Mouse (Mus musculus) stomach, embryonic 14.5 days (tissue): ENCODE data around the gene Tnrc18. TPM values are rescaled to one million over a fixed set of nuclear protein-coding genes. Genes with fewer than 3 reads are reported as not detected.

Experiments used
- ATAC-seq: fragments of 200-750 bp; cut with Nextera tagmentation; 2 replicates; pipeline ENCODE4 v1.8.0; 2017; ENCODE audit warnings: low read depth, moderate TSS enrichment; ENCODE audit not compliant: insufficient number of reproducible peaks, insufficient read depth, low FRiP score
- H3K27ac ChIP-seq: fragments of 300-500 bp; sonication (generic); 2 replicates; pipeline ENCODE4 v1.5.1; 2014; ENCODE audit warnings: mild to moderate bottlenecking, low read length, moderate library complexity, mixed read lengths
- H3K27me3 ChIP-seq: fragments of 300-500 bp; sonication (generic); 2 replicates; pipeline ENCODE4 v1.6.1; 2014; ENCODE audit warnings: low read length, control low read depth, mixed read lengths; ENCODE audit not compliant: control insufficient read depth, insufficient read depth
- H3K36me3 ChIP-seq: fragments of 300-500 bp; sonication (generic); 2 replicates; pipeline ENCODE4 v1.6.1; 2014; ENCODE audit warnings: mild to moderate bottlenecking, control low read depth, low read length, moderate library complexity, mixed read lengths; ENCODE audit not compliant: control insufficient read depth, insufficient read depth
- H3K4me1 ChIP-seq: fragments of 300-500 bp; sonication (generic); 2 replicates; pipeline ENCODE4 v1.6.1; 2014; ENCODE audit warnings: low read length, control low read depth, mixed read lengths; ENCODE audit not compliant: control insufficient read depth, insufficient read depth
- H3K4me2 ChIP-seq: fragments of 300-500 bp; sonication (generic); replicated peaks from 2 replicates; pipeline ENCODE4 v1.6.1; 2014; ENCODE audit warnings: low read depth, low read length, control low read depth
- H3K4me3 ChIP-seq: fragments of 300-500 bp; sonication (generic); 2 replicates; pipeline ENCODE4 v1.5.1; 2014; ENCODE audit warnings: low read depth, low read length, control low read depth
- H3K9ac ChIP-seq: fragments of 300-500 bp; sonication (generic); replicated peaks from 2 replicates; pipeline ENCODE4 v1.6.1; 2014; ENCODE audit warnings: low read depth, mild to moderate bottlenecking, control low read depth, low read length, moderate library complexity, mixed read lengths
- H3K9me3 ChIP-seq: fragments of 300-500 bp; sonication (generic); 2 replicates; pipeline ENCODE4 v1.6.1; 2016; ENCODE audit warnings: low read depth, low read length, control low read depth; ENCODE audit not compliant: control insufficient read depth
- WGBS: fragments of 180-500 bp; shearing (Covaris S2); extraction: QIAGEN DNeasy Blood & Tissue Kit; methylation state at CpG from one replicate; pipeline ENCODE4 v1.1.7; 2014; 5-methylcytosine and 5-hydroxymethylcytosine counted together
- polyA plus RNA-seq: library from polyadenylated mRNA; unstranded; fragments of >200 nt; fragmentation: Nextera tagmentation; extraction: Ambion mirVana; gene quantifications from 2 replicates; pipeline ENCODE4 v1.2.1, GENCODE M21; 2014

Gene Tnrc18
- polyA plus RNA-seq, 1 experiment from 2014 or later: 36.0 TPM

GRCm38 (mm10) chr5:142724265-142724664 is 93.2 kb downstream of the Tnrc18 start:
- no peaks in the 10 kb centered on the region for H3K27me3 ChIP-seq
- 88% methylated on average over 7 of the region's 7 CpGs for WGBS
- H3K36me3 ChIP-seq: peaks cover 36% of the 10 kb centered on the region
- no peaks in the 10 kb centered on the region for H3K4me1 ChIP-seq
- H3K9ac ChIP-seq: no peak overlapping the region
- ATAC-seq: no peak
- H3K27ac ChIP-seq: no peak overlapping the region
- no peak overlapping the region for H3K4me3 ChIP-seq
- no peaks in the 10 kb centered on the region for H3K9me3 ChIP-seq
- H3K4me2 ChIP-seq: no peak overlapping the region

DNA sequence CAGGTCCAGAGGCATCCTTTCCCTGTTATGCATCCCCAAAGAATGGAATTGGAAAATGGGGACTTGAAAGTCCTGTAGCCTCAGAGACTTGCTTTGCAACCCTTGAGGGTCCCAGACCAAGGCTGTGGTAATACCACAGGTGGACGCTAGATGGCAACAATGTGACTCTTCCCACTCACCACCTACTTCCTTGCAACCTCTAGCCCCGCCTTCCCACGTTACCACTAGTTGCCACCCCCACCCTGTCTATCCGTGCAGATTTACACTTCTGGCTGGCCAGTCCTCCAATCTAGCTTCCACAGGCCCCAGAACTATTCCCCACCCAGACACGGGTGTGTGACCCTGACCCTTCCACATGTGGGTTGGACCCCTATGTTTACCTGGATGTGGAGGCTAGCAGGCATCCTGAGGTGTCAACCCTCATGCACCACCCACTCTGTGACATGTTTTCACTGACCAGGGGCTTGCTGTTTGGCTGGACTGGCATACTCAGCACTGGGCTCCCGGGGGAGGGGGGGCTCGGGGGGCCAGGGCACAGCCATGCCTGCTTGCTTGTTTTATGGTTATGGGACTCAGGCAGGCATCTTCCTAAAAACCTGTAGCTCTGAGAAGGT is 93.8 kb downstream of the Tnrc18 start:
- WGBS: 12% methylated on average over 7 of the region's 7 CpGs
- no peaks in the 10 kb centered on the region for H3K27me3 ChIP-seq
- ATAC-seq: peak; percentile 68
- H3K4me1 ChIP-seq: no peaks in the 10 kb centered on the region
- no peak overlapping the region for H3K4me2 ChIP-seq
- H3K4me3 ChIP-seq: no peak overlapping the region
- H3K27ac ChIP-seq: no peak overlapping the region
- no peaks in the 10 kb centered on the region for H3K9me3 ChIP-seq
- H3K36me3 ChIP-seq: peaks cover 29% of the 10 kb centered on the region
- no peak overlapping the region for H3K9ac ChIP-seq

DNA sequence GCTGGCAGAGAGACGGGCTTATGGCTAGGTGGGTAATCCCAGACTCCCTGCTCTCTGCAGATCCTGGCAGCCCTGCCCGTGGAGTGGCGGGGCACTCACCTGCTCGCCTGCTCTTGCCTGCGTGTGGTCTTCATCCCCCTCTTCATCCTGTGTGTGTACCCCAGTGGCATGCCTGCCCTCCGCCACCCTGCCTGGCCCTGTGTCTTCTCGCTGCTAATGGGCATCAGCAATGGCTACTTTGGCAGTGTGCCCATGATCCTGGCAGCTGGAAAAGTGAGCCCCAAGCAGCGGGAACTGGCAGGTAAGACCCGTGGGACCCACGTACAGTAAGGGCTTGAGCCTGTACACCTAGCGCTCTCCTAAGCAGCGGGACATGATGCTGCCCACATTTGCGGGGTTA is 97.6 kb downstream of the Tnrc18 start:
- 86% methylated on average over 13 of the region's 13 CpGs for WGBS
- Histone ChIP-seq H3K4me3 (no peak overlapping the region), H3K27me3 (no peaks in the 10 kb centered on the region), H3K4me2 (no peak overlapping the region), H3K9ac (no peak overlapping the region), H3K36me3 (no peaks in the 10 kb centered on the region), H3K4me1 (no peaks in the 10 kb centered on the region), H3K27ac (no peak overlapping the region), H3K9me3 (no peaks in the 10 kb centered on the region)
- ATAC-seq: no peak

DNA sequence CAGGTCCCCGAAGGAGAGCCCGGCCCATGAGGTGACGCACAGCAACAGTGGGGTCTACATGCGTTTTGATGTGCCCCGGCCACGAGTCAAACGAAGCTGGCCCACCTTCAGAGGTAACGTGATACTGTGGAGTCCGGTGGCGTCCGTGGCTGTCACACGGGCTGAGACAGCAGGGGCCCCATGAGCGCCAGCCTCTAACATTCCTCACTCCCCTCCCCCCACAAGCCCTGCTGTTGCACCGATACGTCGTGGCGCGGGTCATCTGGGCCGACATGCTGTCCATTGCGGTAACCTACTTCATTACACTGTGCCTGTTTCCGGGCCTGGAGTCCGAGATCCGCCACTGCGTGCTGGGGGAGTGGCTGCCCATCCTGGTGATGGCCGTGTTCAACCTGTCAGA is 99.0 kb downstream of the Tnrc18 start:
- no peak for ATAC-seq
- Histone ChIP-seq H3K9ac (no peak overlapping the region), H3K4me1 (no peaks in the 10 kb centered on the region), H3K9me3 (no peaks in the 10 kb centered on the region), H3K4me2 (no peak overlapping the region), H3K27ac (no peak overlapping the region), H3K27me3 (no peaks in the 10 kb centered on the region), H3K4me3 (no peak overlapping the region), H3K36me3 (no peaks in the 10 kb centered on the region)
- 57% methylated on average over 25 of the region's 25 CpGs for WGBS

- H3K4me3 ChIP-seq: no peak overlapping the region
- H3K9me3 ChIP-seq: no peaks in the 10 kb centered on the region
- H3K27me3 ChIP-seq: no peaks in the 10 kb centered on the region
- 22% methylated on average over 4 of the region's 4 CpGs for WGBS
- H3K9ac ChIP-seq: no peak overlapping the region
- no peaks in the 10 kb centered on the region for H3K4me1 ChIP-seq
- H3K36me3 ChIP-seq: no peaks in the 10 kb centered on the region
- peak; percentile 39; the same call in 1 of the 2 replicates for ATAC-seq
- no peak overlapping the region for H3K4me2 ChIP-seq
- H3K27ac ChIP-seq: no peak overlapping the region
Measured at GRCm38 (mm10) chr5:142718037-142718436, 99.4 kb downstream of the Tnrc18 start.

DNA sequence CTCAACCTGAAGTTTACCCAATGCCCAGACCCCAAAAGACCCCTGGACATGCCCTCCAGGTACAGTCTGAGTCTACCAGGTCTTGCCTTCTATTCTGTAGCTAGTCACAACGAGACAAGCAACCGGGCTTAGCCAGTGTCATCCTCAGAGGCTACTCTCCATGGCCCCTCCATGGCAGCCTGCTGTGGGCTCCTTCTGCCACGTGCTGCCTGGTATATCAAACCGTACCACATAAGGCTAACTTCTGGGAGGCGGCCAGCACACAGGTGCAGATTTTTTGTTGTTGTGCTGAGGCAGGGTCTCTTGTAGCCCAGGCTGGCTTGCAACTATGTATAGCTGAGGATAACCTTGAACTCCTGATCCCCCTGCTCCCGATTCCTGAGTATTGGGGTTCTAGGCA is 101.4 kb downstream of the Tnrc18 start:
- Histone ChIP-seq H3K9ac (no peak overlapping the region), H3K9me3 (peaks cover 4% of the 10 kb centered on the region; the same call in 1 of the 2 replicates), H3K4me3 (no peak overlapping the region), H3K4me2 (no peak overlapping the region), H3K4me1 (no peaks in the 10 kb centered on the region), H3K27me3 (no peaks in the 10 kb centered on the region), H3K36me3 (no peaks in the 10 kb centered on the region), H3K27ac (no peak overlapping the region)
- ATAC-seq: no peak
- 85% methylated on average over 6 of the region's 6 CpGs for WGBS

GRCm38 (mm10) chr5:142715059-142715458 is 102.4 kb downstream of the Tnrc18 start:
- WGBS: 82% methylated on average over 9 of the region's 9 CpGs
- H3K27me3 ChIP-seq: no peaks in the 10 kb centered on the region
- ATAC-seq: no peak

GRCm38 (mm10) chr5:142713966-142714365 is 103.5 kb downstream of the Tnrc18 start:
- Histone ChIP-seq H3K9me3 (peaks cover 4% of the 10 kb centered on the region; the same call in 1 of the 2 replicates), H3K4me3 (no peak overlapping the region), H3K9ac (no peak overlapping the region), H3K4me2 (no peak overlapping the region), H3K36me3 (no peaks in the 10 kb centered on the region), H3K4me1 (no peaks in the 10 kb centered on the region), H3K27me3 (no peaks in the 10 kb centered on the region), H3K27ac (no peak overlapping the region)
- 89% methylated on average over 10 of the region's 10 CpGs for WGBS
- ATAC-seq: no peak

More at GRCm38 (mm10) chr5:142715059-142715458, 102.4 kb downstream of the Tnrc18 start:
- H3K4me3 ChIP-seq: no peak overlapping the region
- H3K4me1 ChIP-seq: no peaks in the 10 kb centered on the region
- no peak overlapping the region for H3K4me2 ChIP-seq
- H3K9me3 ChIP-seq: peaks cover 4% of the 10 kb centered on the region; the same call in 1 of the 2 replicates
- no peak overlapping the region for H3K27ac ChIP-seq
- H3K9ac ChIP-seq: no peak overlapping the region
- no peaks in the 10 kb centered on the region for H3K36me3 ChIP-seq

- WGBS: 82% methylated on average over 5 of the region's 5 CpGs
- Histone ChIP-seq H3K4me1 (no peaks in the 10 kb centered on the region), H3K27me3 (no peaks in the 10 kb centered on the region), H3K4me2 (no peak overlapping the region), H3K27ac (no peak overlapping the region), H3K36me3 (no peaks in the 10 kb centered on the region), H3K9me3 (peaks cover 4% of the 10 kb centered on the region; the same call in 1 of the 2 replicates), H3K4me3 (no peak overlapping the region), H3K9ac (no peak overlapping the region)
- ATAC-seq: no peak
Measured at GRCm38 (mm10) chr5:142712373-142712772, 105.1 kb downstream of the Tnrc18 start.
